Mouse (Mus musculus) forebrain, embryonic 11.5 days (tissue): Measurements from ENCODE around the gene Srgap1. TPM values are rescaled to one million over a fixed set of nuclear protein-coding genes. Genes with fewer than 3 reads are reported as not detected.

Experiments used
- ATAC-seq: fragments of 200-750 bp; cut with Nextera tagmentation; replicated peaks from 2 replicates; pipeline ENCODE4 v1.8.0; 2017; ENCODE audit warnings: moderate TSS enrichment; ENCODE audit not compliant: low FRiP score
- DNase-seq: peaks from one replicate; pipeline ENCODE4 v3.0.0-alpha.2; 2017; ENCODE audit warnings: low spot score
- H3K27ac ChIP-seq: fragments of 300-500 bp; sonication (generic); 2 replicates; pipeline ENCODE4 v1.5.1; 2014; ENCODE audit warnings: low read depth, low read length
- H3K27me3 ChIP-seq: fragments of 300-500 bp; sonication (generic); 2 replicates; pipeline ENCODE4 v1.6.1; 2014; ENCODE audit warnings: mild to moderate bottlenecking, low read length, mixed read lengths; ENCODE audit not compliant: control insufficient read depth, insufficient read depth
- H3K36me3 ChIP-seq: fragments of 300-500 bp; sonication (generic); 2 replicates; pipeline ENCODE4 v1.6.1; 2014; ENCODE audit warnings: mild to moderate bottlenecking, low read length, moderate library complexity, mixed read lengths; ENCODE audit not compliant: control insufficient read depth, insufficient read depth
- H3K4me1 ChIP-seq: fragments of 300-500 bp; sonication (generic); replicated peaks from 2 replicates; pipeline ENCODE4 v1.6.1; 2014; ENCODE audit warnings: low read length, mixed read lengths; ENCODE audit not compliant: control insufficient read depth, insufficient read depth
- H3K4me2 ChIP-seq: fragments of 300-500 bp; sonication (generic); 2 replicates; pipeline ENCODE4 v1.6.1; 2014; ENCODE audit warnings: low read depth, mild to moderate bottlenecking, low read length, moderate library complexity, mixed read lengths; ENCODE audit not compliant: severe bottlenecking
- H3K4me3 ChIP-seq: fragments of 300-500 bp; sonication (generic); 2 replicates; pipeline ENCODE4 v1.5.1; 2014; ENCODE audit warnings: low read depth, low read length
- H3K9ac ChIP-seq: fragments of 300-500 bp; sonication (generic); 2 replicates; pipeline ENCODE4 v1.6.1; 2014; ENCODE audit warnings: low read length
- H3K9me3 ChIP-seq: fragments of 300-500 bp; sonication (generic); 2 replicates; pipeline ENCODE4 v1.6.1; 2016; ENCODE audit warnings: low read length, mixed read lengths; ENCODE audit not compliant: control insufficient read depth
- WGBS: fragments of 180-500 bp; shearing (Covaris S2); extraction: QIAGEN DNeasy Blood & Tissue Kit; methylation state at CpG from one replicate; pipeline ENCODE4 v1.1.7; 2014; 5-methylcytosine and 5-hydroxymethylcytosine counted together
- polyA plus RNA-seq: library from polyadenylated mRNA; unstranded; fragments of >200 nt; fragmentation: Nextera tagmentation; extraction: Ambion mirVana; gene quantifications from 2 replicates; pipeline ENCODE4 v1.2.1, GENCODE M21; 2014

The Srgap1 gene
- polyA plus RNA-seq, 1 experiment from 2014 or later: 12.0 TPM

DNA sequence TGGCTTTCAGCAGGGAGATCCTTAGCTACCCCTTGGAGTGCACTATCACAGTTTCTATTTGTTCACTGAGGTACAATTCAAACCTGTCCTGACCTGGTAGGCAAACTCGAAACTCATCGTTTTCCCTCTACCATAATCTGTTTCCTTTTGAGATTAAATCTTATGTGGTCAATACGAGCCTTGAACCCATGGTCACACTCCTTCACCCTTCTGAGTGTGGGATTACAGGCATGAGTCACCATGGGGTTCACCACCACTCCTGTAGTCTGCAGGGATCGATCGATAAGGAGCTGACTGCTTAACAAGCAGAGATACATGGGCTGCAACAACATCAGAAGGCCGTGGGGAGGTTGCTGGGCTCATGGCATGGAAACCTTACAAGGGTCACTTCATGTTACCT is 146.3 kb downstream of the Srgap1 start:
- Histone ChIP-seq H3K9me3 (no peaks in the 10 kb centered on the region), H3K4me3 (no peak overlapping the region), H3K4me1 (no peaks in the 10 kb centered on the region), H3K9ac (no peak overlapping the region), H3K4me2 (no peak overlapping the region), H3K36me3 (no peaks in the 10 kb centered on the region), H3K27me3 (no peaks in the 10 kb centered on the region), H3K27ac (no peak overlapping the region)
- no peak for DNase-seq
- ATAC-seq: no peak
- WGBS: 92% methylated on average over 6 of the region's 6 CpGs

DNA sequence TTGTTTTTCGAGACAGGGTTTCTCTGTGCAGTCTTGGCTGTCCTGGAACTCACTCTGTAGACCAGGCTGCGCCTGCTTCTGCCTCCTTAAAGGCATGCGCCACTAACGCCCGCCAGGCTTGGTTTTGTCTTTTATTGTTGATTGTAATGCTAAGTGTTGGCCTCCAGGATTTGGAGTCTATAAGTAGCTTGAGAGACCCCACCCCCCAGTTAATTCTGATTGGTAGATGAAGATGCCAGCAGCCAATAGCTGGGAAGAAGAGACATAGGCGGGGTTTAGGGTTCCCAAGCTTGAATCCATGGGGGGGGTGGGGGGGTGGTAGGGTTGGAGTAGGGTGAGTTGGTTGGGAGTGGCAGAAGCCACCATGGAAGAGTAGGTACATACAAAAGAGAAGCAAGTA is 147.4 kb downstream of the Srgap1 start:
- H3K27ac ChIP-seq: no peak overlapping the region
- H3K9ac ChIP-seq: no peak overlapping the region
- DNase-seq (no peak), ATAC-seq (no peak)
- H3K4me1 ChIP-seq: no peaks in the 10 kb centered on the region
- WGBS: 72% methylated on average over 6 of the region's 6 CpGs
- no peaks in the 10 kb centered on the region for H3K36me3 ChIP-seq
- no peaks in the 10 kb centered on the region for H3K9me3 ChIP-seq
- no peak overlapping the region for H3K4me3 ChIP-seq
- H3K4me2 ChIP-seq: no peak overlapping the region
- H3K27me3 ChIP-seq: no peaks in the 10 kb centered on the region

DNA sequence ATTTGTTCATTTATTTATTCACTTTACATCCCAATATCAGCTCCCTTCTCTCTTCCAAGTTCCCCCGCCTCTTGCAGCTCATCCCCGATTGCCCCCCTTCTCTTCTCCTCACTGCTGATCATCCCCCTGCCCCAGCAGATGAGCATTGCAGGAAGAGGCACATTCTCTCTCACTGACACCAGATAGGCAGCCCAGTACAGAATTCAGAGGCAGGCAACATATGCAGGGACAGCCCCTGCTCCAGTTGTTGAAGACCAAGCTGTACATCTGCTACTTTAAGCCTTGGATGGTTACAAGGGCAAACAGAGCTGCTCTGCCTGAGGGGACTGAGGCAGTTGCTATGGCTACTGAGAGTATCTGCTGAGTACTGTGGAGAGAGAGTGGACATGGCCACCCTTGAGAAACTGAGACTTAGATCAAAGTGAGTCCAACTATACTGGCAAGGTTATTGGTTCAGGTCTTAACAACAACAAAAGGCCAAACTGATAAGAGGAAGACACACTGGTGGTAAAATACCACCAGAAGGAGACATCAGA is 149.2 kb downstream of the Srgap1 start:
- H3K4me3 ChIP-seq: no peak overlapping the region
- H3K36me3 ChIP-seq: no peaks in the 10 kb centered on the region
- DNase-seq: no peak
- no peak overlapping the region for H3K27ac ChIP-seq
- WGBS: 89% methylated on average over 2 of the region's 2 CpGs
- H3K27me3 ChIP-seq: no peaks in the 10 kb centered on the region
- ATAC-seq: no peak
- H3K9ac ChIP-seq: no peak overlapping the region
- no peaks in the 10 kb centered on the region for H3K9me3 ChIP-seq
- no peak overlapping the region for H3K4me2 ChIP-seq
- H3K4me1 ChIP-seq: no peaks in the 10 kb centered on the region

- no peaks in the 10 kb centered on the region for H3K27me3 ChIP-seq
- no peaks in the 10 kb centered on the region for H3K36me3 ChIP-seq
- ATAC-seq (no peak), DNase-seq (no peak)
- H3K9ac ChIP-seq: no peak overlapping the region
- no peak overlapping the region for H3K4me2 ChIP-seq
- H3K4me1 ChIP-seq: no peaks in the 10 kb centered on the region; the same call in 1 of the 2 replicates
- no peak overlapping the region for H3K4me3 ChIP-seq
- no peaks in the 10 kb centered on the region for H3K9me3 ChIP-seq
- H3K27ac ChIP-seq: no peak overlapping the region
- 87% methylated on average over 13 of the region's 13 CpGs for WGBS
These were observed 155.6 kb downstream of the Srgap1 start for GRCm38 (mm10) chr10:121891390-121892067.

- no peak for ATAC-seq
- 64% methylated on average over 6 of the region's 6 CpGs for WGBS
These were observed 157.1 kb downstream of the Srgap1 start for GRCm38 (mm10) chr10:121890061-121890460.

DNA sequence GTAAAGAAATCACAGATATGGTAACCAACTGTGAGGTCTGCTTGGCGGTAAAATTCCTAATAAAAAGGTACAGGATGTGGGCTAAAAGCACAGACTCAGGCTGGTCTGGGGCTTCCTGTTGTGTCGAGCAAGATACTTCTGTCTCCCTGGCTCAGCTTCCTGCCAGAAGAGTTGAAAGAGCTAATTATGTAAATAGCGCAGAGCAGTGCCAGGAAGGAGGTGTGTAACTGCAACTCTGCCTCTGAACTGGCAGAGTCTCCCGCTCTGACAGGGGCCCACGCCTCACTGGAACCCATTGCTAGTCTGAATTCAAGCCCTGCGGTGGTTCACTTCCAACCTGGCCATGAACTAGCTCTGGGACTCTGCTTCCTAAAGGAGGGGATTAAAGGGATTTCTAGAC is 160.3 kb downstream of the Srgap1 start:
- no peak overlapping the region for H3K27ac ChIP-seq
- no peaks in the 10 kb centered on the region for H3K9me3 ChIP-seq
- H3K4me3 ChIP-seq: no peak overlapping the region
- DNase-seq (peak; percentile 50), ATAC-seq (no peak)
- no peak overlapping the region for H3K4me2 ChIP-seq
- H3K4me1 ChIP-seq: peaks cover 15% of the 10 kb centered on the region
- H3K36me3 ChIP-seq: no peaks in the 10 kb centered on the region
- H3K9ac ChIP-seq: no peak overlapping the region
- H3K27me3 ChIP-seq: no peaks in the 10 kb centered on the region
- WGBS: 20% methylated on average over 6 of the region's 6 CpGs

More at GRCm38 (mm10) chr10:121890061-121890460, 157.1 kb downstream of the Srgap1 start:
- no peak overlapping the region for H3K4me3 ChIP-seq
- H3K36me3 ChIP-seq: no peaks in the 10 kb centered on the region
- H3K27me3 ChIP-seq: no peaks in the 10 kb centered on the region
- peaks cover 12% of the 10 kb centered on the region for H3K4me1 ChIP-seq
- H3K4me2 ChIP-seq: no peak overlapping the region
- no peak overlapping the region for H3K9ac ChIP-seq
- H3K27ac ChIP-seq: no peak overlapping the region
- DNase-seq: no peak
- H3K9me3 ChIP-seq: no peaks in the 10 kb centered on the region

DNA sequence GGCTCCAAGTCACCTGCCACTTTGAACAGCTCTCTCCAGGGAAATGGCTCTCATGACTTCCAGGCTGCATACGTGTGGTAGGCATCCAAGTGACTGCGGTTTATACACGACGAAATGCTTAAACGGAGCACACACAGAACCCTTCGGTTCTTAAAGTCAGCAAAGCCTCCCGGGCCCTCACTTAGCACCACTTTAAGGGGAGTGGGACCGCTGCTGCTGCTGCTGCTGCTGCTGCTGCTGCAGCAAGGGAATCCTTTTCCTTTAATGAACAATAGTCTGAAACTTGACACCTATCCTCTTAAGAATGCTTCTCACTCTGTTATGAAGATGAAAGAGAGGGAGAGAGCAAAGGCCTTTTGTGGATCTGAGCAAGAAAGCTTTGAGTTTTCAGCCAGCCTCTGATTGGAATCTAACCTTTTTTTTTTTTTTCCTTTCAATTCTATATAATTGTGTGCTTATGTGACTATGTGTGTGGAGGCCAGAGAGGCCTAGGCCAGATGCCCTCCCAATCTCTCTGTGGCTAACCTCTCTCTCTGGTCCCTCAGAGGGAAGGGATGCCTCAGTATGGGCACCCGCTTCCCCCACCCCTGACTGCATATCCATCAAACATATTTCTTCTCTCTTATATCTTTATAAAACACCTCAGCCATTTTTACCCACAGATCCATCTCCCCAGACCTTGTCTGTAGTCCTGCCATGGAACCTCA is 161.4 kb downstream of the Srgap1 start:
- Histone ChIP-seq H3K36me3 (no peaks in the 10 kb centered on the region), H3K4me1 (peaks cover 15% of the 10 kb centered on the region), H3K4me3 (no peak overlapping the region), H3K9ac (no peak overlapping the region), H3K4me2 (peak overlapping the region; percentile 8; the same call in 1 of the 2 replicates), H3K27me3 (no peaks in the 10 kb centered on the region), H3K27ac (peak overlapping the region; percentile 20; the same call in 1 of the 2 replicates), H3K9me3 (no peaks in the 10 kb centered on the region)
- DNase-seq: peak; percentile 57
- 13% methylated on average over 9 of the region's 9 CpGs for WGBS
- ATAC-seq: peak; percentile 61

- H3K27ac ChIP-seq: no peak overlapping the region
- 11% methylated on average over 6 of the region's 6 CpGs for WGBS
- DNase-seq (peak; percentile 59), ATAC-seq (no peak)
- H3K9me3 ChIP-seq: no peaks in the 10 kb centered on the region
- peaks cover 15% of the 10 kb centered on the region for H3K4me1 ChIP-seq
- H3K36me3 ChIP-seq: no peaks in the 10 kb centered on the region
- H3K4me2 ChIP-seq: no peak overlapping the region
- no peak overlapping the region for H3K4me3 ChIP-seq
- 0 out of 2 replicates have a peak overlapping the region, but pooled peaks have one; percentile 14 for H3K9ac ChIP-seq
- H3K27me3 ChIP-seq: no peaks in the 10 kb centered on the region
These were observed 164.7 kb downstream of the Srgap1 start for GRCm38 (mm10) chr10:121882461-121882860.
